Mouse (Mus musculus): ENCODE results near the gene Zfyve27.

Zfyve27 gene

DNA sequence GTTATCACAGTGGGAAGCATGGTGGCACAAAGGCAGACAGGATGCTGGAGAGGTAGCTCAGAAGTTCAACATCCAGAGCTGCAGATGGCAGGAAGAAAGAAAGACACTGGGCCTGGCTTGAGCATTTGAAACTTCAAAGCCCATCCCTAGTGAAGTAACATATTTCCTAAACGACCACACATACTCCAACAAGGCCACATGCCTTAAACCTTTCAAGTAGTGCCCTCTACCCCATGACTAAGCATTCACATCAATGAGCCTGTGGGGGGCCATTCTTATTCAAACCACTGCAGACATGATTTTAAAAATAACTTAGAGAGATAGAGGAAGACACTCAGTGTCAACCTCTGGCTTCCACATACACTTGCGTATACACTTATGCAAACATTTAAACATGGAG, 21.0 kb upstream of the Zfyve27 start:
- no peak for DNase-seq (ENCODE audit: low spot score in 2 of 2)

DNA sequence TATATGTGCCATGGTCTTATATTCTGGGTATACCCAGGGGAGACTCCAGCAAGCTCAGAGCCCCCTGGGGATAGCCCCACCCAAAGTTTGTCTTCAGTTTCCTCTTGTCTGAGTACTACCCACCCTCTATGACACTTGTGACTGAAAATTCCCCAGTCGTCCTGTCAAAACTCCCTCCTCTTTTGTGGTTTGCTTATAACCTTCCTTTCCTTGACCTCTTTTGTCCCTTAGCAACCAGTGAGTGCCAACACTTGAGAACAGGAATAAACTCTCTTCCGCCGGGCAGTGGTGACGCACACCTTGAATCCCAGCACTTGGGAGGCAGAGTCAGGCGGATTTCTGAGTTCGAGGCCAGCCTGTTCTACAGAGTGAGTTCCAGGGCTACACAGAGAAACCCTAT, 19.7 kb upstream of the Zfyve27 start:
- no peak for DNase-seq (ENCODE audit: low spot score in 2 of 2)

DNA sequence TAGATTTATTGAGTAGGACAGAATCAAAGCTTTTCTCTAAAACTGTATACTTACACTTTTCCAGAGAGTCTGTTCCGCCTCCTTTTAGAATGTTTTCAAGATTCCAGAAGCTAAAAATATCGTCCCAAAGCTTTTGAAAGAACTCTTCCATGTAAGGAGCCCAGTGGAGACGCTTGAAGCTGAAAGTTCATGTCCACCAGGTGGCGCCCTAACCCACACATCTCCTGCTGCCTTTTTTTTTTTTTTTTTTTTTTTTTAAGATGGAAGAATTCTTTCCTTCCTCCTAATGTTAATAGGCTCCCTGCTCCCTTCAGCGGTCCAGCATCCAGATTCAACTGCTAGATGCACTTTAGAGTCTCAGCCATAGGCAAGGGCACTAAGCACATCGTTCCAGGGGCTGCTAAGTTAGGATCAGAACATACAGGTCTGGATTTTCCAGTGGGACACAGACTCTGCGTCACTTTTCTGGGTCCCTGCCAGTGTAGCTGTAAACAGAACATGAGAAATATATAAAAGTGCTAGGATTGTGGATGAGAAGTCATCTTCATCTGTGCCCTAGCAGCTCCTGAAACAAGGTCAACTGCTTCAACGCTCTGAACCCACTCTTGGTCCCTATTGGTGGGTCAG, 19.1 kb upstream of the Zfyve27 start:
- DNase-seq (ENCODE audit: low spot score in 2 of 2) = peak; percentile 69 to 92

DNA sequence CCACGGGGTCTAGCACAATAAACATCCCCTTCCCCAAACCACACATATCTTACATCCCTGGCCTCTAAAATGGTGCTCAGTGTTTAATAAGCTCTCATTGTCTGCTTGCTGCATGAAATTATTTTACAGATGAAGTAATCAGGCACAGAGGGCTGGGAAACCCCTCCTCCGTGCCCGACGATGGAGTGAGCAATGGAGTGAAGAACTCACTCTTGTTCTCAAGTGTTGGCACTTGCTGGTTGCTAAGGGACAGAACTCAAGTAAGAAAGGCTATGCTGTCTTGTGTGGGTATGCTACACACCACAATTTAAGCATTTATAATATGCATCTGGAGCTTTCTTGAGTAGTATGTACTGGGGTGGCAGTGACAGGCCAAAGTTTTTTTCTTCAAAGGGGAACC, 18.5 kb upstream of the Zfyve27 start:
- no peak for DNase-seq (ENCODE audit: low spot score in 2 of 2)

DNA sequence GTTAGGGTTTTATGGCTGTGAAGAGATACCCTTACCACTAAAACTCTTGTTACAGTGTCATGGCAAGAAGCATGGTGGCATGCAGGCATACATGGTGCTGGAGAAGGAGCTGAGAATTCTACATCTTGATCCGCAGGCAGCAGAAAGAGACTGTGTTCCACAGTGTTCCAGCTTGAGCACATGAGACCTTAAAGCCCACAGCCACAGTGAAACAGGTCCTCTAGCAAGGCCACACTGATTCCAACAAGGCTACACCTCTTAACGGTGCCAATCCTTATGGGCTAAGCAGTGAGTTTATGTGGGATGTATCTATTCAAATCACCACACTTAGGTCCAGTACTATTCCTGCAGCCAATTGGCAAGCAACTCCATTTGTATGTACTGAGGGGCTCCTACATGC, 18.0 kb upstream of the Zfyve27 start:
- DNase-seq (ENCODE audit: low spot score in 2 of 2) = no peak

DNA sequence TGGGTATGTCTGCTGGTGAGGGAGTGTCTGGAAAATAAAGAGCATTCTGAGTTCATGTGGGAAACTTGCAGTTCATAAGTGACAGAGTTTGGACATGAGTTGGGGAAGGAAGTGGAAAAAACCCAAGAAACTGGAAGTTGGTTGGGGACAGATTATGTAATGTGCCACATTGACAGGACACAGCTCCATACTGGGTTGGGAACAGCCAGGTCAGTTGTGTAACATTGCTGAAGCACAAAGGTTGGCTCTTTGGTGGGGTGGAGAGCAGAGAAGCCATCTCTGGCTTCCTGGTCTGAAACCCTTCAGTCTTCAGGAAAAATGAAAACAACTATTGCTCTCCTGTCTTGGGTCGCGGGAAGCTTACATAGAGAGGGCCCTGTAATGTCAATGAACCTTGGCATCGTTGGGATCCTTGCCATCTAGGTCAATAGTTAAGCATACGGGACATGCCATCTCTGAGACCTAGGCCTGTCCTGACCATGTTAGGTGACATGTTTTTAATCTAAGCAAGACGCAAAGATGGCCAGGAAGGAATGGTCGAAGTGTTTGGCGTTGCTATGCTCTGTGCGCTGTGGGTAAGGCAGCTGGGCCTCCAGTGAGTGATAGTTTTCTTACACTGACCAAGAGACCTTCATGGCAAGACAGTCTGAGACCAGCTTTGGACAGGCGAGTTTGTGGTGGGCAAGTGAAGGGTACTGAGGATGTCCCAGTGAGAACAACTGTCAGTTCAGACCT, 17.3 kb upstream of the Zfyve27 start:
- DNase-seq (ENCODE audit: low spot score in 2 of 2) = no peak

DNA sequence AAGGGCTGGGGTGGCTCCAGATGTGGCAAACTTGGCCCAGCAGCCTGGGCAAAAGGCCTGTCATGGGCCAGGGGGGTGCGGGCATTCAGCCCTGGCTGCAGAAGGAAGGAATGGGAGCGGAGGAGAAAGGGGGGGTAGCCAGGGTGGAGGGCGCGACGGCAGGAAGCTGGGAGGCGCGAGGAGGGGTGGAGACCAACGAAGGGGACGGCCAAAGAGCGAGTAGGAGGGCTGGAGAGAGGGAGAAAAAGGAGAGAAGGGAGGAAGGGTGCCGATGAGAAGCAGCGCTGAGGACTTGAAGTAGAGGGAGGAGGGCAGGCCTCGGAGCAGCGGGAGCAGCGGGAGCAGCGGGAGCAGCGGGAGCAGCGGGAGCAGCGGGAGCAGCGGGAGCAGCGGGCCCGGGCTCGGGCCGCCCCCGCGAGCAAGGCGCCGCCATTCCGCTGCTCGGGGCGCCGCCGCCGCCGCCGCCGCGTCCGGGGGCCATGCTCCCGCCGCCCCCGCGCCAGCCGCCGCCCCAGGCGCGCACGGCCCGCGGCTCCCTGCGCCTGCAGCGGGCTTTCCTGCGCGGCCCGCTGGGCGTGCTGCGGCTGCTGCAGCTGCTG, 16.5 kb upstream of the Zfyve27 start, which contains the start of gene Marveld1:
TSS of gene Marveld1 (plus strand) at position 231 of the 599 bp plus-strand sequence.
- peak; percentile 85 to 86 for DNase-seq (ENCODE audit: low spot score in 2 of 2)

DNA sequence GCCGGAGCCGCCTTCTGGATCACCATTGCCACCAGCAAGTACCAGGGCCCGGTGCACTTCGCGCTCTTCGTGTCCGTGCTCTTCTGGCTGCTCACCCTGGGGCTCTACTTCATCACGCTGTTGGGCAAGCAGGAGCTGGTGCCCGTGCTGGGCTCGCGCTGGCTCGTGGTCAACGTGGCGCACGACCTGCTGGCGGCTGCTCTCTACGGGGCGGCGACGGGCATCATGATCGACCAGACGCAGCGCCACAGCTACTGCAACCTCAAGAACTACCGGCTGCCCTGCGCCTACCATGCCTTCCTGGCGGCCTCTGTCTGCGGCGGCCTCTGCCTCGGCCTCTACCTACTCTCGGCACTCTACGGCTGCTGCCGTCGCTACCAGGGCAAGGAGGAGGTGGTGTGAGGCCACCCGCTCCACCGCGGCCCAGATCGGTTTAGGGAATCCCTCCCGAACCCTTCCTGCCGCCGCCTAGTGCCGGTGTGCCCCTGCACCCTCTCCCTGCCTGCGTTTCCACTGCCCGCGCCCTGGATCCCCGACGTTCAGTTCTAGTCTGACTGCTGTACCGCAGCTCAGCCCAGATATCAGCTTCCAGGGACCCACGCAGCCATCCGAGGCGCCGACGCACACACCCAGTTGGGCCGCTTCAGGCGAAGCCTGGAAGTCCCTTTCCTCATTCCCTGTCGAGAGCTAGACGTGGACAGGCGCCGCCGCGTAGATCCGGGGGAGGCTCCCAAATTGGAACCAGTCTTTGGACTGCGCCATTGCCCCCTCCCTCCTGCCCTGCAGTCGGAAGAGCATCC, 15.8 kb upstream of the Zfyve27 start:
- peak; percentile 73 to 76 for DNase-seq (ENCODE audit: low spot score in 2 of 2)

DNA sequence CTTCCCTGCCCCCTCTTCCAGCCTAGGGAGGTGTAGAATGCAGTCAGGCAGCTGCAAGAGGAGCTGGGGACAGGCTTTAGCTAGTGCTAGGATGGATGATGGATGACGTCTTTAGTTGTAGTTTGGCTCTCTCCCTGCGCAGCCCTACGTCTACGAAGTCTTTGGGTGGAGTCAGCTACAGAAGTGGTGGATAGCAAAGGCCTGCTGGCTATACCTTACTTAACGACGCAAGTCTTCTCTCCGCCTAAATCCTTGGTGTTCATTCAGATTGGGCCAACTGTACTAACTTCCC, 15.2 kb upstream of the Zfyve27 start:
- no peak for DNase-seq (ENCODE audit: low spot score in 2 of 2)

DNA sequence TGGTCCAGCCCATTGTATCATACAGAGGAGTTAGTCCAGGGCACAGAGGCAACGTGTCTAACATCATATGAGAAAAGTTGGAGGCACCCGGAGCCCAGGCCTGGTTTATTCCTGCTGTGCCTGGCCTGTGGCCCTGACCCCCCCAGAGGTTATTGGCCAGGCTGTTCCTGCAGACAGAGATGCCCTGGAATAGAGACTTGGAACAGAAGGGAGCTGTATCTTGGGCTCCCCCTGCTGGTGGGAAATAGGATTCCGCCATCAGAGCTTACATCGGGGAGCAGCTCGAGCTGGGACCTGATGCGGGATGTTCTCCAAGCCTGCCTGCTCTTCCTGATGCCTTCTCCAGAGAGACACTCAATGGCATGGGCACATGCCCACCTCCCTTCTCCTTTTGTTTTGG, 11.8 kb upstream of the Zfyve27 start:
- DNase-seq (ENCODE audit: low spot score in 2 of 2) = peak; percentile 80 to 82

DNA sequence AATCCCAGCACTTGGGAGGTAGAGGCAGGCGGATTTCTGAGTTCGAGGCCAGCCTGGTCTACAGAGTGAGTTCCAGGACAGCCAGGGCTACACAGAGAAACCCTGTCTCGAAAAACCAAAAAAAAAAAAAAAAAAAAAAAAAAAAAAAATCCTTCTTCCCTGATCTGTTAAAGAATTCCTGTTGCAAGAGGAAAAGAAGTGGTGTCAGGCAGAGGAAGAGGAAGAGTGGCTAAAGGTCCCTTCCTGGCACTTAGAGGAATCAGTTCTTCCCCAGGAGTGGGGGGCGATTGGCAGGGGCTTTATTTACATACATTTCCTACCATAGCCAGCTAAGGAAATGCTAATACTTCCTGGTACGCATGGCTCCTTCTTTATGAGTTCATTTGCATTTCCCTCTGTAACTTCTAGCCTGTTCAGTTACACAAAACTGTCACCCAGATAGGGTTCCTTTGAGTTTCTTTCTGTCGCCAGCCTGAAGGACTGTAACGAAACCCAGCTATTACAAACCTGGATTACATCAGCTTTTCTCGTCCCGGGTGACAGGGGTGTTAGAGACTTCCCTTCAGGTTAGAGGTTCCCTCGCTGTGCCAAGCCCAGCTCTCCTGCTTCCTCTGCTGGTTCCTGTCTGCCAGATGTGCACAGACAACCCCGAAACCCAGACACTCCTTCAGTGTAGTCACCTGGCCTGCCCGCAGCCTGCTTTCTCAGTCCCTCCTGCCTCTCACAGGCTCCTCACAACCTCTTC, 6.1 kb upstream of the Zfyve27 start:
- DNase-seq (ENCODE audit: low spot score in 2 of 2) = no peak

DNA sequence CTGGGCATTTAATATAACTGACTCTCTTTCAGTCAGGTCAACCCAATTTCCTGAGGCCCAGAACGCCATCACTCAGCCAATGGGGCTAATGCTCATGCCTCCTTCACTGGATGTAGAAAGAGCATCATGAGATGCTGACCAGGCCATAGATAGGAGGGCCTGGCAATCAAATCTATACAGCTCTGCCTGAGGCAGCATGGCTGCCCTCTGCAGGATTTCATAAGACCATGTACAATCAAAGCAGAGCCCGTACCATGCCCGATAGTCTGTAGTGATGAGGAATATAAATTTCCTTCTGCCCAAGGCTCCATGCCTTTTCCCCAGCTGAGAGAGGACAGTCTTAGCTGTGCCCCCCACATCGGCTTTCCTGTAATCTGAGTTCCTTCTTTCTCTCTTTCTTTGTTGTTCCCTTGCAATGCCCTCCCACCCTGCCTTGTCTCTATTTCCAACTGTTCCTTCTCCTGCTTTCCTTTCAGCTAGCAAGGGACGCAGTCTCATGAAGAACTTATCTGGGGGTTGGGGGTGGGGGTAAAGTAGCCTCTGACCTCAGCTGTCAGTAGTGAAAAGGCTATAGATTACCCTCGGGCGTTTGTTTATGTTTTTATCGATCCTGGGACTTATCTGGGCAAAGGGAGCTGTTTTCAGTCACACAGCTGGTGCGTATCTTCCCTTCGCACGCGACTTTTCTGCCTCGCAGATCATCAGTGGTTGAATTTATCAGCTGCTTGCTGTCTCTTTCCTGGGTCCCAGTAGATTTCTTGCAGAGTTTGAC, 5.3 kb upstream of the Zfyve27 start:
- no peak for DNase-seq (ENCODE audit: low spot score in 2 of 2)

DNA sequence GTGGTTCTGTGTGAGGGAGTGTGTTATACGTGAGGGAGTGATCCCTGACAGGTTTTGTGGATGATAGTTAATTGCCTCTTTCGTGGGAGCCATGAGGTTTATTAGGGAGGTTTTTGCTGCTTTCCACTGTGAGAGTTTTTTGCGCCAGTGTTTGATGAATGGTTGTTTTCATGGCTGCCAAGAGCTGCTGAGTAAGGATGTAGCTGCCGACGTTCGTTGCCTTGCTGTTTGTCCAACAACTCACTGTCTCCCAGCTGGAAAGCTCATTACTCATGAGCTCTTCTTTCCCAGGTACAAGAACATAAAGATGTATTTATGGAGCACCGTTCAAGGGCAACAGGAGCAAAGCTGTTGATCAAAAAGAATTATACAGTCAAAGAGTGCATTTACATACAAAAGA, 437 bp downstream of the Zfyve27 start:
- DNase-seq (ENCODE audit: low spot score in 2 of 2) = no peak

DNA sequence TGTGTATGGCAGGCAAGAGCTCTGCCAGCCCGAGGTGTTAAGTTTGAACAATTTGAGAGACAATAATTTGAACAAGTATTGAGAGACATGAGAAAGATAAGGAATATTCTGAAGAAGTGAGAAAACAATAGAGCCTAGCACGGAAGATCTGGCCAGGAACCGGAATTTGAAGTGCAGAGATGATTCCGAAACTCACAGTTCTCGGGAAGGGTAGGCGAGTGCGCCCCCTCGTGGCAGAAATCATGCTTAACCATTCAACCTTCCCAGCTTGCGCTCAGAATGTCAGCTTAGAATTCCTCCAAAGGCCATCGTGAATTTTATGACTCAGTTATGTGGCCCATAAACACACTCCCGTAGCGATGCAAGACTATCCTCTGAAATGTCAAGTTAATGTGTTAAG, 2.4 kb downstream of the Zfyve27 start:
- peak; percentile 77 to 94 for DNase-seq (ENCODE audit: low spot score in 2 of 2)

DNA sequence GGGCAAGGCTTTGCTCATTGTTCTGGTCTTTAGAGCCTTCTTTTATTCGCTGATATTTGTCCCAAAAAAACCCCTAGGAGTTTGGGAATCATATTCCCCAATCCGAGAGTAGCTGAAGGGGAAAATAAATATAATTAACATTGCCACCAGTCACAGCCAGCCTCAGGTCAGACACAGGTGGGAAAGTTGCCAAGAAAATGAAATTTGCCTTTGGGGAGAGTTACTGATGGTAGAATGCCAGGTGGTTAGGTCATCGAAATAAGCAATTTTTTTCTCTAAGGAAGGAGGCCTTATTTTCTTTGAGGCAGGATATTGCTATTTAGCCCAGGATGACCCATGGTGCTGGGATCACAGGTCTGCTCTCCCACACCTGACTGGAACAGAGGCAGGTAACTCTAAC, 3.0 kb downstream of the Zfyve27 start:
- no peak for DNase-seq (ENCODE audit: low spot score in 2 of 2)

DNA sequence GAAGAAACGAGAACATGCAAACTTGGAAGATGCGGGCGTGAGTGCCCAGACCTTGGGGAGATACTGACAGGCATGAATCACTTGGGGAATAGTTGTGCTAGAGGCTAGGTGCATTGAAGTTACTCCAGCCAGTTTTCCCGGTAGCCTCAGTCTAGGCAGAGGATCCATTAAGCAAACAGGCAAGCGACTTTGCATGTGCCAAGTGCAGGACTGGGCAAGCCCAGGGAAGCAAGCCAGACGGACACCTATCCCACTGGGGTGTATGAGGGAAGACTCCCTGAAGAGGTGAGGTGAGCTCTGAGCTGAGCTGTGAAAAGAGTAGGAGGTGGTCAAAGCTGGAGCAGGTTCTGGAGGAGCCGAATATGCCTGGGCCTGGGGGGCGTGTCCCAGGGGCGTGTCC, 3.7 kb downstream of the Zfyve27 start:
- DNase-seq (ENCODE audit: low spot score in 2 of 2) = no peak

DNA sequence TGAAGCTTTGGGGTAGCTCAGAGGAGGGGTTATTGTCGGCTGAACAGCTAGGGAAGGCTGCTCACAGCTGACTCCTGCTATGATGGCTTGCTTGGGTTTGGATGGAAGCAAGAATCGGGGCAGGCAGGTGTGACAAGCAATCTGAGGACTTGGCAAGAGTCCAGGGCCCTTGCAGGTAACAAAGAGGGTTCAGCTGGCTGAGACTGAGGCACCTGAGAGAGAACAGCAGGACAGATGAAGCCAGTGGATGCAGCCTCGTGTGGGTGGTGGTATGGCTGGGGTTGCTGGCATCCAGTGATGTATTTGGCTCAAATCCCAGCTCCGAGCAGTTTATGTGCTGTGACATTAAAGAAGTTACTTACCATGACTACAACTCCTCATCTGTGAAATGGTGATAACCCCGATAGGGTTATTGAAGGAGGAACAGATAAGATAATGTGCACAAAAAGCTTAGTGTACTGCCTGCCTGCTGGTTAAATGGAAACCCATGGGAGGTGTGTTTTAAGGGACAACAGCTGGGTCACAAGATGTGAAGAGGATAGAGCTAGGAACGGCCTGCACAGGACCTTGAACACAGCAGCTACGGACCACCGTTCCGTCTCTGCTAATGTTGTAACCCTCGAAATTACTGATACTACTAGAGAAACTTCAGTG, 5.7 kb downstream of the Zfyve27 start:
- DNase-seq (ENCODE audit: low spot score in 2 of 2) = no peak

DNA sequence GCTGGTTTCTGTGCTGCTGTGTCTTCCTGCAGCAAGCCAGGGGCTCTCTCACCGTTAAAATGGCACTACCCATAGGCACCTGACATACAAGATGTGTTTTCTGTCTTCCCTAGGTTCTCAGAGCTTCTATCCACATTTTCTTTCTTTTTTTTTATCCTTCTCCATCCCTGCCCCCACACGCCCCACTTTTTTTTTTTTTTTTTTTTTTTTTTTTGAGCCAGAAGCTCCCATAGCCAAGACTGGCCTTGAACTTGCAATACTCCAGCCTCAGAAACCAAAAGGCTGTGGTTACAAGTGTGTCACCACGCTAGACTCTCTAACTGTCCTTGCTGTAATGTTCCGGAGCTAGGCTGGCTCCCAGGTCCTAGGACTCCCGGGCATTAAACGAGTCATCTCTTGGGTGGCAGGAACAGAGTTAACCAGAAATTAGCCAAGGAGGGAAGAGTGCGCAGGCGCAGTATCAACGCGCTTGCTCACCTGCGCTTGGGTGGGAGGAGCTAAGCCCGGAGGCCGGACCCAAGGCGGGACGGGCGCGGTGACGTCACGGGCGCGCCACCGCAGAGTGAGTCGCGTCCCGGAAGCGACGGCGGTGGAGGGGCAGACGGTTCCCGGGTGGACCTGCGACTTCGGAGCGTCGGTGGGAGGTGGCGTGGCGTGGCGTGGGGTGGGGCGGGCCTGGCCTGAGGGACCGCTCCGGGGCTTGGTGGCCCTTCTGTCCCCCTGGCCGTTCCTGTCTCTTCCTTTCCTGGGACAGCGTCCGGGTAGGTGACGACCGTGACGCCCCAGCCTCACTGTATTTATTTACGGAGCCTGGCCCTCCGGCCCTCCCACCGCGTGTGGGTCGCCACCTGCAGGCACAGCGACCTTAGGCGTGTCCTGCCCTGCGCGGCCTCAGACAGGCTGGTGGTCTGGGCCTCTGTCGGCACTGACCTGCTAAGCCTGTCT, 6.5 kb downstream of the Zfyve27 start:
- peak; percentile 87 to 91 for DNase-seq (ENCODE audit: low spot score in 2 of 2)

DNA sequence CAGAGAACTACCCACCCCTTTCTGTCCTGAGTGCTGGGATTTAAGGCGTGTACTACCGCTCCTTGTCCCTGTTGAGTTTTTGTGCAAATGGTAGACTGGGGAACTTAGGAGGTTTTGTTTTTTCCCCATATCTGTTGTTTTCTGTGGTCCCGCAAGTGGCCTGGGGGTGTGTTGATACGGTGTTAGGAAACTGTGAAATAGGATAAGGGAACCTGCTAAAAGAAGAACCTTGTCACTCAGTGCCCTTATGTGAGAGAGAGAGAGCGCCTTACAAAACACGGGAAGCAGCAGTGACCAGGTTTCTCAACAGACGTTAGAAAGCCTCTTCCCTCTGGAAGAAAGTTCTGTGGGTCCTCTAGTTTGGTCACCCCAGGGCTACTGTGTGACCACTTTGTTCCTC, 13.1 kb downstream of the Zfyve27 start:
- no peak for DNase-seq (ENCODE audit: low spot score in 2 of 2)
